Mouse (Mus musculus): ENCODE results near the gene Psmd10. TPM values are rescaled to one million over a fixed set of nuclear protein-coding genes. Genes with fewer than 3 reads are reported as not detected.

Psmd10 gene
- total and polyA plus RNA-seq, 3 experiments = 47.3 to 64.1 (median 47.9) TPM

DNA sequence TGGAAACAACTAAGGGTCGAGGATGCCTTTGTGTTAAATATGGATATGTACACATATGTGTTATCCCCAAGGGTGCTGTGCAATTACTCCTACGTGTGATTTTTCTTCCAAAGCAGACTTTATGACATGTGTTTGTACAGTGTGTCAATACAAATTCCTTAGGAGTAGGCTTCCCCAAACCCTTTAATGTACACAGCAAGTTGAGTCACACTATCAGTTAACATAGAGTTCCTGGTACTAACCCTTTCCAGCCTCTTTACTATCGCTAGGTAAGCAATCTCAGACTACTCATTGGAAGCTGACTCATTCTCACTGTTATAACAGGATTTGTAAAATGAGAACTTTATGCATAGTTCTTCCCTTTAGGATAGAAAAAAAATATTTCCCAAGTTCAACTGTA lies 53.0 kb downstream of the Psmd10 start:
- H3K27ac ChIP-seq (ENCODE audit: insufficient read depth, low read depth) = no peak overlapping the region
- no peak for DNase-seq (ENCODE audit: extremely low read depth)
- H3K27me3 ChIP-seq (replicated peaks) = no peaks in the 10 kb centered on the region
- H3K4me3 ChIP-seq (replicated peaks in 1 of 3; ENCODE audit: low read depth in 2 of 3, low read length in 2 of 3, poor library complexity in 1 of 3) = no peak overlapping the region
- no peak for TF ChIP-seq BHLHE40 (IDR thresholded peaks at IDR 0.05; ENCODE audit: low read depth, low read length)
- no peak for TF ChIP-seq SIN3A (IDR thresholded peaks at IDR 0.05; ENCODE audit: low read length)
- no peak for TF ChIP-seq MAFK (IDR thresholded peaks at IDR 0.05; ENCODE audit: insufficient replicate concordance, low read length)
- no peak for TF ChIP-seq CTCF (conservative IDR thresholded peaks at IDR 0.05 in 1 of 2, IDR thresholded peaks at IDR 0.05 in 1 of 2; ENCODE audit: low read depth in 2 of 2, low read length in 2 of 2)
- no peak for TF ChIP-seq MAX (IDR thresholded peaks at IDR 0.05; ENCODE audit: low read length)
- TF ChIP-seq ZKSCAN1 (IDR thresholded peaks at IDR 0.05; ENCODE audit: borderline replicate concordance, low read depth, low read length) = no peak
- no peaks in the 10 kb centered on the region for H3K9me3 ChIP-seq (replicated peaks; ENCODE audit: low read length)
- no peaks in the 10 kb centered on the region for H3K36me3 ChIP-seq (replicated peaks in 1 of 2; ENCODE audit: control insufficient read depth in 1 of 2, insufficient read depth in 1 of 2, low read length in 1 of 2)
- dilution Hi-C loops (cut with MboI; ENCODE audit: extremely low pct_ligation_motif_present, extremely low pct_unique_long_range_greater_than_20kb, low sequenced_read_pairs) = no loop called here
- H3K79me2 ChIP-seq (replicated peaks; ENCODE audit: control insufficient read depth, extremely low read depth, insufficient read depth, poor library complexity, severe bottlenecking) = no peaks in the 10 kb centered on the region
- in situ Hi-C loops (cut with MboI; ENCODE audit: low pct_ligation_motif_present, low pct_unique_long_range_greater_than_20kb, low sequenced_read_pairs) = no loop called here
- H3K4me1 ChIP-seq (ENCODE audit: control insufficient read depth in 1 of 2, insufficient read depth in 2 of 2) = no peaks in the 10 kb centered on the region
- H3K9ac ChIP-seq (ENCODE audit: insufficient read depth, low read depth) = no peak overlapping the region
- H3K4me2 ChIP-seq (ENCODE audit: insufficient read depth, low read depth, poor library complexity, severe bottlenecking) = no peak overlapping the region

Other genes starting within 250 kb of the Psmd10 start
- 44.2 and 48.2 TPM in 2 replicates for gene Tex13b, start 143.3 kb downstream of the Psmd10 start, total RNA-seq (2012; rRNA removed)
- 77.9 and 99.4 TPM in 2 replicates for gene Tex13b, start 143.3 kb downstream of the Psmd10 start, total RNA-seq (2014; rRNA removed)
- 78.8 and 82.4 TPM in 2 replicates for gene Tex13b, start 143.3 kb downstream of the Psmd10 start, polyA plus RNA-seq (2012; ENCODE audit: insufficient read length, low read depth)
- gene Vsig1, start 49.1 kb downstream of the Psmd10 start, total RNA-seq (2012; rRNA removed) = 3.7 and 4.8 TPM in 2 replicates
- gene Vsig1, start 49.1 kb downstream of the Psmd10 start, total RNA-seq (2014; rRNA removed) = 0.38 and 0.55 TPM in 2 replicates
- gene Vsig1, start 49.1 kb downstream of the Psmd10 start, polyA plus RNA-seq (2012; ENCODE audit: insufficient read length, low read depth) = 0.50 and 0.56 TPM in 2 replicates
- 20.9 and 22.5 TPM in 2 replicates for gene Atg4a, start 179 bp upstream of the Psmd10 start, total RNA-seq (2012; rRNA removed)
- gene Atg4a, start 179 bp upstream of the Psmd10 start, total RNA-seq (2014; rRNA removed) = 55.7 and 59.9 TPM in 2 replicates
- 15.7 and 17.1 TPM in 2 replicates for gene Atg4a, start 179 bp upstream of the Psmd10 start, polyA plus RNA-seq (2012; ENCODE audit: insufficient read length, low read depth)

Data from CH12.LX (cell line).